Mouse (Mus musculus): ENCODE measurements around the gene Tmem120b. TPM values are rescaled to one million over a fixed set of nuclear protein-coding genes. Genes with fewer than 3 reads are reported as not detected.

Tmem120b gene
- polyA plus RNA-seq, 1 experiment from 2014 or later: 9.0 TPM

- 85% methylated on average over 6 of the region's 6 CpGs for WGBS
- peaks cover 44% of the 10 kb centered on the region for H3K36me3 ChIP-seq (replicated peaks)
- no peak overlapping the region for H3K9ac ChIP-seq
- H3K27me3 ChIP-seq: no peaks in the 10 kb centered on the region
- no peak overlapping the region for H3K27ac ChIP-seq
- ATAC-seq (ENCODE audit: low FRiP score): no peak
- H3K4me2 ChIP-seq: no peak overlapping the region
- H3K4me1 ChIP-seq: peaks cover 6% of the 10 kb centered on the region; the same call in 1 of the 2 replicates
- no peaks in the 10 kb centered on the region for H3K9me3 ChIP-seq
- H3K4me3 ChIP-seq (replicated peaks): no peak overlapping the region
These were observed 56.9 kb downstream of the Tmem120b start for GRCm38 (mm10) chr5:123125105-123125504.

GRCm38 (mm10) chr5:123125638-123126406 is 57.6 kb downstream of the Tmem120b start:
- no peak overlapping the region for H3K9ac ChIP-seq
- WGBS: 90% methylated on average over 18 of the region's 18 CpGs
- no peak for ATAC-seq (ENCODE audit: low FRiP score)

GRCm38 (mm10) chr5:123127031-123127430 is 58.8 kb downstream of the Tmem120b start:
- H3K36me3 ChIP-seq (replicated peaks): peaks cover 56% of the 10 kb centered on the region
- H3K27me3 ChIP-seq: peaks cover 7% of the 10 kb centered on the region; the same call in 1 of the 2 replicates
- H3K4me1 ChIP-seq: peaks cover 10% of the 10 kb centered on the region
- no peak for ATAC-seq (ENCODE audit: low FRiP score)
- 81% methylated on average over 6 of the region's 6 CpGs for WGBS
- H3K27ac ChIP-seq: no peak overlapping the region
- H3K4me3 ChIP-seq (replicated peaks): no peak overlapping the region
- H3K4me2 ChIP-seq: no peak overlapping the region
- no peak overlapping the region for H3K9ac ChIP-seq
- no peaks in the 10 kb centered on the region for H3K9me3 ChIP-seq

More at GRCm38 (mm10) chr5:123125638-123126406, 57.6 kb downstream of the Tmem120b start:
- Histone ChIP-seq H3K4me1 (peaks cover 2% of the 10 kb centered on the region; the same call in 1 of the 2 replicates), H3K9me3 (no peaks in the 10 kb centered on the region), H3K4me3 (replicated peaks) (no peak overlapping the region), H3K27ac (no peak overlapping the region), H3K4me2 (no peak overlapping the region), H3K36me3 (replicated peaks) (peaks cover 50% of the 10 kb centered on the region), H3K27me3 (no peaks in the 10 kb centered on the region)

- H3K4me3 ChIP-seq (replicated peaks): no peak overlapping the region
- H3K27ac ChIP-seq: no peak overlapping the region
- 67% methylated on average over 10 of the region's 10 CpGs for WGBS
- peaks cover 7% of the 10 kb centered on the region; the same call in 1 of the 2 replicates for H3K27me3 ChIP-seq
- H3K36me3 ChIP-seq (replicated peaks): peaks cover 45% of the 10 kb centered on the region
- peaks cover 26% of the 10 kb centered on the region for H3K4me1 ChIP-seq
- H3K4me2 ChIP-seq: no peak overlapping the region
- ATAC-seq (ENCODE audit: low FRiP score): no peak
- no peak overlapping the region for H3K9ac ChIP-seq
- H3K9me3 ChIP-seq: no peaks in the 10 kb centered on the region
These were observed 60.4 kb downstream of the Tmem120b start for GRCm38 (mm10) chr5:123128426-123129169.

GRCm38 (mm10) chr5:123129170-123129757 is 61.0 kb downstream of the Tmem120b start:
- ATAC-seq (ENCODE audit: low FRiP score): no peak
- Histone ChIP-seq H3K27ac (no peak overlapping the region), H3K4me2 (no peak overlapping the region), H3K9ac (no peak overlapping the region), H3K4me3 (replicated peaks) (no peak overlapping the region), H3K36me3 (replicated peaks) (peaks cover 45% of the 10 kb centered on the region), H3K27me3 (peaks cover 7% of the 10 kb centered on the region; the same call in 1 of the 2 replicates), H3K9me3 (no peaks in the 10 kb centered on the region), H3K4me1 (peaks cover 32% of the 10 kb centered on the region)
- 86% methylated on average over 10 of the region's 10 CpGs for WGBS

GRCm38 (mm10) chr5:123130030-123130813 is 62.0 kb downstream of the Tmem120b start:
- Histone ChIP-seq H3K36me3 (replicated peaks) (peaks cover 50% of the 10 kb centered on the region), H3K27ac (no peak overlapping the region), H3K4me2 (no peak overlapping the region), H3K4me1 (peaks cover 42% of the 10 kb centered on the region), H3K4me3 (replicated peaks) (no peak overlapping the region), H3K27me3 (peaks cover 7% of the 10 kb centered on the region; the same call in 1 of the 2 replicates), H3K9ac (no peak overlapping the region), H3K9me3 (no peaks in the 10 kb centered on the region)
- 94% methylated on average over 9 of the region's 9 CpGs for WGBS
- no peak for ATAC-seq (ENCODE audit: low FRiP score)

- ATAC-seq (ENCODE audit: low FRiP score): no peak
- Histone ChIP-seq H3K4me2 (no peak overlapping the region), H3K9me3 (no peaks in the 10 kb centered on the region), H3K9ac (no peak overlapping the region), H3K4me3 (replicated peaks) (no peak overlapping the region), H3K27me3 (peaks cover 7% of the 10 kb centered on the region; the same call in 1 of the 2 replicates), H3K4me1 (peaks cover 47% of the 10 kb centered on the region), H3K27ac (no peak overlapping the region), H3K36me3 (replicated peaks) (peaks cover 45% of the 10 kb centered on the region)
- 90% methylated on average over 5 of the region's 5 CpGs for WGBS
These were observed 62.6 kb downstream of the Tmem120b start for GRCm38 (mm10) chr5:123130814-123131148.

GRCm38 (mm10) chr5:123132308-123133071 is 64.3 kb downstream of the Tmem120b start, which contains the start of gene Rhof:
Gene Rhof (minus strand): TSS chr5:123132692.
- peak; percentile 36 for ATAC-seq (ENCODE audit: low FRiP score)
- peak within 1 kb of the TSS; percentile 100 for H3K27ac ChIP-seq
- peak within 1 kb of the TSS; percentile 100 for H3K4me2 ChIP-seq
- WGBS: 2% methylated on average over 44 of the region's 44 CpGs
- peak within 1 kb of the TSS; percentile 47 for H3K9ac ChIP-seq
- H3K4me3 ChIP-seq (replicated peaks): peak within 1 kb of the TSS; percentile 31
- no peaks in the 10 kb centered on the region for H3K9me3 ChIP-seq
- peaks cover 45% of the 10 kb centered on the region for H3K36me3 ChIP-seq (replicated peaks)
- H3K27me3 ChIP-seq: peaks cover 7% of the 10 kb centered on the region; the same call in 1 of the 2 replicates
- peaks cover 64% of the 10 kb centered on the region for H3K4me1 ChIP-seq

- Histone ChIP-seq H3K9me3 (no peaks in the 10 kb centered on the region), H3K27ac (peak overlapping the region; percentile 100), H3K9ac (no peak overlapping the region), H3K4me3 (replicated peaks) (peak overlapping the region; percentile 13), H3K36me3 (replicated peaks) (peaks cover 46% of the 10 kb centered on the region), H3K4me2 (peak overlapping the region; percentile 100), H3K4me1 (peaks cover 71% of the 10 kb centered on the region), H3K27me3 (peaks cover 7% of the 10 kb centered on the region; the same call in 1 of the 2 replicates)
- WGBS: 19% methylated on average over 18 of the region's 18 CpGs
- peak; percentile 6; the same call in 1 of the 2 replicates for ATAC-seq (ENCODE audit: low FRiP score)
These were observed 65.0 kb downstream of the Tmem120b start for GRCm38 (mm10) chr5:123133083-123133783.

- peak overlapping the region; percentile 99 for H3K9ac ChIP-seq
- 0 out of 2 replicates have a peak, but pooled peaks have one; percentile 3 for ATAC-seq (ENCODE audit: low FRiP score)
- peak overlapping the region; percentile 13 for H3K4me3 ChIP-seq (replicated peaks)
- peak overlapping the region; percentile 100 for H3K4me2 ChIP-seq
- peaks cover 7% of the 10 kb centered on the region; the same call in 1 of the 2 replicates for H3K27me3 ChIP-seq
- peaks cover 73% of the 10 kb centered on the region for H3K4me1 ChIP-seq
- 22% methylated on average over 6 of the region's 7 CpGs for WGBS
- H3K9me3 ChIP-seq: no peaks in the 10 kb centered on the region
- H3K36me3 ChIP-seq (replicated peaks): peaks cover 42% of the 10 kb centered on the region
- H3K27ac ChIP-seq: peak overlapping the region; percentile 100
These were observed 65.5 kb downstream of the Tmem120b start for GRCm38 (mm10) chr5:123133784-123134143.
